ENCODE assay signal across 12 mouse cellular contexts in genomic region chrX:7443996-7444421, GRCm38 (mm10).
DNase-seq lines count a peak whose midpoint lies in the region; ATAC-seq and TF ChIP-seq lines count a peak whose summit lies in the region.
"Had no signal": no experiment of that assay in that cellular context is flagged by ENCODE, and none has a peak within 500 bp of the region (broad histone marks: within the 10 kb centered on the region; RNA-seq: fewer than 3 reads in every experiment).

No protein-coding gene starts in this region.

- peaks cover 6% of the 10 kb centered on the region; the same call in 1 of the 2 replicates for H3K4me1 ChIP-seq in heart, embryonic 12.5 days (replicated peaks)
- no peaks in the 10 kb centered on the region for H3K4me1 ChIP-seq in intestine, embryonic 16.5 days (ENCODE audit: control insufficient read depth, insufficient read depth, low read length)
- H3K4me1 ChIP-seq in forebrain, postnatal 0 days (ENCODE audit: insufficient read depth), result no peaks in the 10 kb centered on the region
- H3K4me1 ChIP-seq: neural tube, embryonic 13.5 days had no signal

- WGBS in heart, embryonic 12.5 days, result 18% methylated on average over 6 of the region's 6 CpGs
- 25% methylated on average over 6 of the region's 6 CpGs for WGBS in intestine, embryonic 16.5 days
- 39% methylated on average over 6 of the region's 6 CpGs for WGBS in forebrain, postnatal 0 days

- H3K36me3 ChIP-seq in heart, embryonic 12.5 days, result no peaks in the 10 kb centered on the region
- no peaks in the 10 kb centered on the region for H3K36me3 ChIP-seq in intestine, embryonic 16.5 days (ENCODE audit: control insufficient read depth, insufficient read depth, low read length)
- no peaks in the 10 kb centered on the region for H3K36me3 ChIP-seq in forebrain, postnatal 0 days (ENCODE audit: insufficient read depth)
- H3K36me3 ChIP-seq: forebrain, embryonic 10.5 days; neural tube, embryonic 13.5 days had no signal

- intact Hi-C loops in heart, postnatal 36 days (cut with DNase I), result no loop called here

- H3K9ac ChIP-seq in heart, embryonic 12.5 days, result no peak overlapping the region
- no peak overlapping the region for H3K9ac ChIP-seq in intestine, embryonic 16.5 days (ENCODE audit: low read depth, low read length)
- no peak overlapping the region for H3K9ac ChIP-seq in forebrain, postnatal 0 days
- H3K9ac ChIP-seq: neural tube, embryonic 13.5 days had no signal

- H3K9me3 ChIP-seq in heart, embryonic 12.5 days (replicated peaks), result no peaks in the 10 kb centered on the region
- no peaks in the 10 kb centered on the region for H3K9me3 ChIP-seq in intestine, embryonic 16.5 days (ENCODE audit: control insufficient read depth, low read length)
- H3K9me3 ChIP-seq in forebrain, postnatal 0 days (ENCODE audit: low read length), result no peaks in the 10 kb centered on the region
- H3K9me3 ChIP-seq: forebrain, embryonic 10.5 days; neural tube, embryonic 13.5 days had no signal

- no peak for DNase-seq in heart, postnatal 36 days
- DNase-seq in Patski (ENCODE audit: low read depth, low spot score), result peak; percentile 47
- peak; percentile 40 to 58 for DNase-seq in kidney, postnatal 4 days
- no peak for DNase-seq in neural tube, embryonic 10.5 days (ENCODE audit: extremely low spot score, low spot score)
- no peak for DNase-seq in forebrain, postnatal 0 days
- DNase-seq: left cerebral cortex, postnatal 4 days; right cerebral cortex, postnatal 14 days had no signal

- CTCF ChIA-PET in Patski (lab: Charles Lee), result interaction anchor here (0.7 to 1.8 kb wide), 4 partner anchors 9 to 25 kb away, joined by 3 to 6 read pairs (median 4); no protein-coding TSS in a partner anchor

- in situ Hi-C loops in Patski (cut with MboI; ENCODE audit: low pct_unique_long_range_greater_than_20kb), result no loop called here

- no peak overlapping the region for H3K4me3 ChIP-seq in heart, embryonic 12.5 days
- H3K4me3 ChIP-seq in intestine, embryonic 16.5 days (ENCODE audit: low read length), result no peak overlapping the region
- no peak overlapping the region for H3K4me3 ChIP-seq in forebrain, postnatal 0 days (ENCODE audit: low read depth, low read length)
- H3K4me3 ChIP-seq: forebrain, embryonic 10.5 days; neural tube, embryonic 13.5 days had no signal

- no peak overlapping the region for H3K4me2 ChIP-seq in heart, embryonic 12.5 days
- H3K4me2 ChIP-seq in intestine, embryonic 16.5 days (ENCODE audit: low read depth, low read length), result no peak overlapping the region
- no peak overlapping the region for H3K4me2 ChIP-seq in forebrain, postnatal 0 days (ENCODE audit: low read depth)
- H3K4me2 ChIP-seq: neural tube, embryonic 13.5 days had no signal

- POLR2A ChIA-PET in Patski (lab: Charles Lee), result interaction anchor here (0.6 kb wide), 1 partner anchor 677 kb away, joined by 3 read pairs; no protein-coding TSS in a partner anchor

- no peak for ATAC-seq in heart, embryonic 12.5 days (ENCODE audit: insufficient number of reproducible peaks, low FRiP score)
- ATAC-seq in Patski, result peak; percentile 91
- ATAC-seq in intestine, embryonic 16.5 days, result peak; percentile 68; the same call in 1 of the 2 replicates
- no peak for ATAC-seq in frontal cortex, adult (ENCODE audit: low TSS enrichment)
- ATAC-seq in forebrain, postnatal 0 days, result no peak

- no peaks in the 10 kb centered on the region for H3K27me3 ChIP-seq in heart, embryonic 12.5 days (replicated peaks)
- H3K27me3 ChIP-seq in Patski, result no peaks in the 10 kb centered on the region
- H3K27me3 ChIP-seq in intestine, embryonic 16.5 days (replicated peaks; ENCODE audit: control insufficient read depth, insufficient read depth, low read length), result no peaks in the 10 kb centered on the region
- no peaks in the 10 kb centered on the region for H3K27me3 ChIP-seq in forebrain, postnatal 0 days (ENCODE audit: insufficient read depth, low read length)
- H3K27me3 ChIP-seq: neural tube, embryonic 13.5 days had no signal

- TF ChIP-seq CTCF in Patski (IDR thresholded peaks at IDR 0.05), result no peak
- TF ChIP-seq CTCF in forebrain, postnatal 0 days (IDR thresholded peaks at IDR 0.05; ENCODE audit: low read depth), result no peak

- peak overlapping the region; percentile 71 for H3K27ac ChIP-seq in heart, embryonic 12.5 days (ENCODE audit: poor library complexity, severe bottlenecking)
- H3K27ac ChIP-seq in intestine, embryonic 16.5 days (ENCODE audit: low read length), result no peak overlapping the region
- no peak overlapping the region for H3K27ac ChIP-seq in forebrain, postnatal 0 days (ENCODE audit: low read depth, low read length)
- H3K27ac ChIP-seq: forebrain, embryonic 10.5 days; neural tube, embryonic 13.5 days had no signal

Comparison
In these comparisons a context has a peak if more than half of its experiments do, and no peak if none do; other contexts are left out.
1. ATAC-seq: peak in Patski (single experiment) and intestine, embryonic 16.5 days (single experiment); none in heart, embryonic 12.5 days (single experiment), frontal cortex, adult (single experiment) and forebrain, postnatal 0 days (single experiment).
2. DNase-seq: peak in Patski (single experiment) and kidney, postnatal 4 days (2 of 2); none in heart, postnatal 36 days (0 of 2), neural tube, embryonic 10.5 days (single experiment) and forebrain, postnatal 0 days (single experiment).